8 mouse cellular contexts compared by ENCODE assay signal in the genomic region with DNA sequence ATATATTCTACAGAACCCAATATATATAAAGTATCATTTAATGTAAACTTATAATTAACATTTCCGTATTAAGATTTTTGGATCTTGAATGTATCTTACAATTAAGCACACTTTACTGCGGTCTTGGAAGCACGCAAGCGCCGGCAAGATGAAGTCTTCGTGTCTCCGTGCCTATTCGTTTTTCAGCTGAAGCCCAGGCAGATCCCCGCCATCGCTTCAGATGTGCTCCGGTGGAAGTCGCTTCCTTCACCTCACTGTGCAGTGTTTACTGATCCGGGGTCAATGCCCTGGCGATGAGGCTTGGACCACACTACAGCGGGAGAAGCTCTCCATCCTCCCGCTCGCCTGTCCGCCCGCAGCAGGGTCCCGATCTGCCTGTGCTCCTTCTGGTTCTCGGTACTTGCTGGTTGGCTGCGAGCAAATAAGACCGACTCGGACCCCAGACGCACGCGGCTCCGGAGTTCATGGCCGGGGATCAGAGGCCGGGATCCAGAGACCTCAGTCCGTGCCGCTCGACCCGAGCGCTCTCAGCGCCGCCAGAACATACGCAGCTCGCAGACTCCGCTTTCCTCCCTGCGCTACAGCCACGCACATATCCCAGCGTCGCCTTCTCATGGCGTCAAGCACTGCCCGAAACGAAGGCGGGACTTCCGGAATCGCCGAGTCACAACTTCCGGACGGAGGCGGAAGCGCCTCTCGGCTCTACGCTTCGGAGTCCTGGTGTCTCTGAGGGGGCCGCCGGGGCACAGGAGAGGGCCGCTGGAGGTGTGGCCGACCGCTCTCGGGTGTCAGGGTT. TPM values are rescaled to one million over a fixed set of nuclear protein-coding genes. Genes with fewer than 3 reads are reported as not detected.
DNase-seq lines count a peak whose midpoint lies in the region; ATAC-seq lines count a peak whose summit lies in the region.

A gene (plus strand): TSS at position 707 of the 796 bp plus-strand sequence.

- DNase-seq in T-cell, adult 2 months (ENCODE audit: low spot score): peak; percentile 92
- peak; percentile 93 for DNase-seq in cerebellum, postnatal 36 days
- DNase-seq in gastrocnemius, adult 18-20 months (ENCODE audit: low spot score): peak; percentile 93
- DNase-seq in left cerebral cortex, adult 18-20 months (ENCODE audit: low spot score in 2 of 2): peak; percentile 95 to 97
- DNase-seq in right cerebral cortex, adult 18-20 months: peak; percentile 94
- DNase-seq in urinary bladder, postnatal 10 days (ENCODE audit: low spot score): peak; percentile 75

- no peaks in the 10 kb centered on the region for H3K27me3 ChIP-seq in hindbrain, embryonic 16.5 days (replicated peaks; ENCODE audit: control insufficient read depth, insufficient read depth, low read length)

- peaks cover 92% of the 10 kb centered on the region for H3K79me2 ChIP-seq in macrophage (ENCODE audit: inconsistent target)

- H3K27ac ChIP-seq in hindbrain, embryonic 16.5 days (ENCODE audit: low read depth, low read length): peak within 1 kb of the TSS; percentile 83
- peak within 1 kb of the TSS; percentile 90 for H3K27ac ChIP-seq in macrophage

- under 1% methylated on average over 64 of the region's 64 CpGs for WGBS in hindbrain, embryonic 16.5 days
- under 1% methylated on average over 58 of the region's 64 CpGs for WGBS in macrophage (ENCODE audit: missing documents)

- no peaks in the 10 kb centered on the region for H3K9me3 ChIP-seq in hindbrain, embryonic 16.5 days (ENCODE audit: control insufficient read depth, low read length)

- peaks cover 17% of the 10 kb centered on the region for H3K4me1 ChIP-seq in hindbrain, embryonic 16.5 days (ENCODE audit: control insufficient read depth, insufficient read depth, low read depth, low read length)

- peak within 1 kb of the TSS; percentile 88 for H3K9ac ChIP-seq in hindbrain, embryonic 16.5 days (ENCODE audit: low read depth, low read length)

- no peaks in the 10 kb centered on the region for H3K36me3 ChIP-seq in hindbrain, embryonic 16.5 days (ENCODE audit: control insufficient read depth, insufficient read depth, low read length)
- no peaks in the 10 kb centered on the region for H3K36me3 ChIP-seq in macrophage (ENCODE audit: inconsistent target)

- peak within 1 kb of the TSS; percentile 99 for H3K4me2 ChIP-seq in hindbrain, embryonic 16.5 days (ENCODE audit: low read length)

- peak; percentile 95 for ATAC-seq in hindbrain, embryonic 16.5 days

- H3K4me3 ChIP-seq in hindbrain, embryonic 16.5 days (ENCODE audit: low read length): peak within 1 kb of the TSS; percentile 75
- peak within 1 kb of the TSS; percentile 88 for H3K4me3 ChIP-seq in macrophage (ENCODE audit: inconsistent target)

RNA-seq across cellular contexts. Expression of the gene that starts here (rescaled TPM):
- total RNA-seq in gastrocnemius, adult 18-20 months (2021): 10 to 100 TPM; 15.6 to 17.1 TPM
- polyA plus RNA-seq in hindbrain, embryonic 16.5 days (2015; fragmentation: Nextera tagmentation; extraction: Ambion mirVana): 12.6 and 13.2 TPM in 2 replicates
- total RNA-seq in left cerebral cortex, adult 18-20 months (2021): 10 to 100 TPM; 34.4 to 35.0 TPM
- 100 to 1,000 TPM in 22 of 26 experiments, 10 to 100 TPM in 4; 49.2 to 243 (median 149) TPM for total RNA-seq in macrophage (2018; cell fraction: chromatin; rRNA removed)
- total RNA-seq in macrophage (2018; cell fraction: cytosol; rRNA removed): 10 to 100 TPM; 47.8 to 85.0 (median 62.8) TPM
- 100 to 1,000 TPM in 11 of 26 experiments, 10 to 100 TPM in 15; 41.2 to 234 (median 79.2) TPM for total RNA-seq in macrophage (2018; cell fraction: nucleus; rRNA removed)
- 49.5 to 60.9 TPM (median 57.9 TPM) in 3 replicates for polyA plus RNA-seq in macrophage (2018)

Comparison
In these comparisons a context has a peak if more than half of its experiments do, and no peak if none do; other contexts are left out.
1. Peak in every context shown above with its lines: DNase-seq, ATAC-seq, H3K4me3 ChIP-seq and H3K27ac ChIP-seq.